Mouse (Mus musculus) stomach, postnatal 0 days (tissue): ENCODE results near the gene Prkaa2.

Experiments used
- CTCF ChIP-seq: IDR thresholded peaks from 2 replicates; pipeline ENCODE4 v1.5.1; 2016; ENCODE audit warnings: antibody characterized with exemption, low read depth, mild to moderate bottlenecking, moderate library complexity
- EP300 ChIP-seq: optimal IDR thresholded peaks from 2 replicates; pipeline ENCODE3; 2016; ENCODE audit warnings: antibody characterized with exemption

GRCm38 (mm10) chr4:105151911-105152690 is 42.4 kb upstream of the Prkaa2 start:
- TF ChIP-seq CTCF (peak; percentile 96), EP300 (no peak)
